Mouse (Mus musculus): ENCODE measurements at regions not wholly inside any gene's neighbourhood (a gene's known extent, or its start where the extent isn't known, plus 50 kb on each side); places are given as distances from the start of the nearest gene placed in this dataset.

DNA sequence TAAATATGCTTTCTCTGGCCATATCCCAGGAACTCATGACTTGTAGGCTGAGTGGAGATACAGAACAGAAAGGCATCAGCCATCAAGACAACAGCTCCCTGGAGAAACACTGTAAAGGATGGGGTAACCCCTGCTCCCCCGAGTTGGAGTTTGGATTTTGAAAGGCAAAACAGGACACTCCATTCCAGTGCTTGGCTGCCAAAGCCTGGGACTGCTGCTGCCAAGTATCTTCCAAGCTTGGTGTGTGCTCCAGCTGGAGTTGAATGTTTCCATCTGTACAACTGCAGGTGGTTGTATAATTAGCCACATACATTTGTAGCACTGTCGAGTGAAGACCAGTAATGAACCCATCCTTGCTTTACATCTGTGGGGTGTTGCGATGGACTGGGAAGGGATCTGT lies 62.1 kb downstream of the 4933412E24Rik start:
- 0 out of 2 replicates have a peak, but pooled peaks have one; percentile 13 for ATAC-seq (replicated peaks; ENCODE audit: insufficient number of reproducible peaks, low FRiP score, low TSS enrichment, poor library complexity, severe bottlenecking)

DNA sequence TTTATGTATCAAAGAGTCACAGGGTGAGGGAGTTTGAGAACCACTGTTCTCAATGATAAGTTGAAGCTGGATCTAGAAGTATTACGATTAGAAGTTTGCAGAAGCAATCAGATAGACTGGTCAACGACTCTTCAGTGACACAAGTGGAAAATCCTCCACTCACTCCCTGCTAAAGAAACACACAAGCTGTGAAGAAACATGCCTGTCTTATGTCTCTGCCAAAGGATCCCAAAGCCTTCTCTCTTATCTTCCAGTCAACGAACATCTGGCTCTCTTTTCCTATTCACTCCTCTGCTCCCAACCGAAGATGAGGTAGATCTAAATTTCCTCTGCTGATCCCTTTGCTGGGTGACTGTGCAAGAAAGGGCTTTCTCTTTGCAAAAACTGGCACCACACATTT lies 62.6 kb downstream of the 4933412E24Rik start:
- ATAC-seq (replicated peaks; ENCODE audit: insufficient number of reproducible peaks, low FRiP score, low TSS enrichment, poor library complexity, severe bottlenecking), result no peak

DNA sequence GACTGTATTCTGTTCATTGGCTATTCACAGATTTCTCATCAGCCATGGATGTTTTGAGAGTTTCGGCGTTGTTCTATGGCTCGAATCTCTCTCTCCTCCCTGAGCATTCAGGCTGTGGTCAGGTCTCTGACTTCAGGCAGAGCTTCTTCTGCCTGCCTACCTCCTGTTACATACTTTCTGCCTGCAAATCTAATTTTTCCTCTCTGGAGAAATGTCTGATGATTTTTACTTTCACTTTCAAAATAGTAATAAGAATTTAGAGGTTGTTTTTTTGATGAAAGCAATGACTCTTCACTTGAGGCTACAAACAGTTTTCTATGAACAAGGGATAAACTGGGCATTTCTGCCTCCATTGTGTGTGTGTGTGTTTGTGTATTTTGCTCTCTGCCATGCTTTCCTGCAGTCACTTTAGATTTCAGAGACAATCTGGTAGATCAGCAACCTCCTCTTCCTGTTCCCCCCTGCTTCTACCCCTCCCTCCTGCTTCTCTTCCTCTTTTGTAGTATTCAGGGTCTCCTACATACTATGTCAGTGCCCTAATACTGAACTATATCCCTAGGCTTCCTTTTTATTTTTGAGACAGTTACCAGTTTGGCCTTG lies 65.7 kb downstream of the 4933412E24Rik start:
- 0 out of 2 replicates have a peak, but pooled peaks have one; percentile 31 for ATAC-seq (replicated peaks; ENCODE audit: insufficient number of reproducible peaks, low FRiP score, low TSS enrichment, poor library complexity, severe bottlenecking)

DNA sequence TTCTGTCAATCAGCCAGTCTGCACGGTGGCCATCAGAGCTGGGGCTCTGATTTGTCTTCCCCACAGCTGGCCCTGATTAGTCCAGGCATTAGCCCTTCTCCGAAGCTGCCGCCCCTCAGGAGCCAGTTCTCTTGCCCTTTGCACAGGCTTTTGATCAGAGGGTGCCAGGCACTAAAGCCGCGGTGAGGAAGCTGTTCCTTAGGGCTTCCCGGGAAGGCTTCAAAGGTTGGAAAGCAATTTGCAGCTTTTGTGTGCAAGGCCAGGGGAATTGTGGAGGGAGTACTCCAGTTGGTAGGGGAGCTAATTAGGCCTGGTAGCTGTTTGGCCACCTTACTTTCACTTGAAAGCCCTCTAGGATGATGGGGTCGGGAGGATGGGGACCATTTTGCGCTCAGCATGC lies 71.2 kb downstream of the 4933412E24Rik start:
- no peak for ATAC-seq (replicated peaks; ENCODE audit: insufficient number of reproducible peaks, low FRiP score, low TSS enrichment, poor library complexity, severe bottlenecking)

DNA sequence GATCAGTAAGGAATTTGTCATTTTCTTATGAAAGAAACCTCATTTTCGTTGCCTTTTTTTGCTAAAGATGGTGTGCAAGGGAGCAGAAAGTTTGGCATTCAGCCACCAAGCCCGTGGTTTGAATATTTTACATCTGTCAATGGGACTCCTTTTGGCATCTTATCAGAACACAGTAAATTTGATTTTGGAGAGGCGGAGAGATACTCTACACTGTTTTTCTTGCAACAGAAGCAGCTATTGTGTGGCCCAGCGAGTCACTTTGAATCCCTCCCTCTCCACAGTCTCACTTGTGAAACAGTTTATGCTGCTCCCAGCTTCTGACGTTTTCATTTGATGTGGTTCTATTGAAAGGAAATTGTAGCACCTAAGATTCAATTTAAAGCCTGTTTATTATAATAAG lies 79.9 kb downstream of the 4933412E24Rik start:
- ATAC-seq (replicated peaks; ENCODE audit: insufficient number of reproducible peaks, low FRiP score, low TSS enrichment, poor library complexity, severe bottlenecking), result no peak

DNA sequence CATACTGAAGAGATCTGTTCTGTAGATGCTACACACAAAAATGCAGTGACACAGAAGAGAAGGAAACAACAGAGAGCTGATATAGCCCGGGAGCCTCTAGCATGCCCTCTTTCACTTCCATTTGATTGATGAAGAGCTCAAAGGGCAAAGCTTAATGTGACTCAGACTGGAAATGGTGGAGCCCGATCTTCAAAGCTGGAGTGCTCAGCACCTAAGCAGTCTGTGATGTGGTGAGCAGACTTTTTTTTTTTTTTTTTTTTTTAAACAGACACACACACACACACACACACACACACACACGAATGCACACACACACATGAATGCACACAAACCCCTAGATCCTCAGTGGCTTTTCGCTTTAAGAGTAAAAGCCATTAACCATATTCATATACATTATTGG lies 102.6 kb downstream of the 4933412E24Rik start:
- ATAC-seq (replicated peaks; ENCODE audit: insufficient number of reproducible peaks, low FRiP score, low TSS enrichment, poor library complexity, severe bottlenecking), result no peak

DNA sequence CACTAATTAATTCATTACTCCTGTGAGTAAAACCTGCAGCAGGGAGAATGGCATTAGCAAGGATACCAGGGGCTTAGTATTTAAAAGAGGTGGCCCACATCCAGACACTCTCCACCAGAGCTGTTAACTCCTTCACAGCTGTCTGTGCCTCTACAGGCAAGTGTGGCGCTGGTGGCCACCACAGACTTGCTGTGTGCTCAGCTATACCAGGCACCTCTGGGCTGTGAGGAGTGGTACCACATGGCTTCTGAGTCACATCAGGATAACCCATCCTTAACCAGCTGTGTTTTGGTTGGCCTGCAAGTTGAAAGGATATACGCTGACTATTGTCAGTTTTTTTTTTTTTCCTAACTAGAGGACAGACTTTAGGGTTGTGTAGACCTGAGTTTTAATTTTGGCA lies 108.1 kb downstream of the 4933412E24Rik start:
- no peak for ATAC-seq (replicated peaks; ENCODE audit: insufficient number of reproducible peaks, low FRiP score, low TSS enrichment, poor library complexity, severe bottlenecking)

DNA sequence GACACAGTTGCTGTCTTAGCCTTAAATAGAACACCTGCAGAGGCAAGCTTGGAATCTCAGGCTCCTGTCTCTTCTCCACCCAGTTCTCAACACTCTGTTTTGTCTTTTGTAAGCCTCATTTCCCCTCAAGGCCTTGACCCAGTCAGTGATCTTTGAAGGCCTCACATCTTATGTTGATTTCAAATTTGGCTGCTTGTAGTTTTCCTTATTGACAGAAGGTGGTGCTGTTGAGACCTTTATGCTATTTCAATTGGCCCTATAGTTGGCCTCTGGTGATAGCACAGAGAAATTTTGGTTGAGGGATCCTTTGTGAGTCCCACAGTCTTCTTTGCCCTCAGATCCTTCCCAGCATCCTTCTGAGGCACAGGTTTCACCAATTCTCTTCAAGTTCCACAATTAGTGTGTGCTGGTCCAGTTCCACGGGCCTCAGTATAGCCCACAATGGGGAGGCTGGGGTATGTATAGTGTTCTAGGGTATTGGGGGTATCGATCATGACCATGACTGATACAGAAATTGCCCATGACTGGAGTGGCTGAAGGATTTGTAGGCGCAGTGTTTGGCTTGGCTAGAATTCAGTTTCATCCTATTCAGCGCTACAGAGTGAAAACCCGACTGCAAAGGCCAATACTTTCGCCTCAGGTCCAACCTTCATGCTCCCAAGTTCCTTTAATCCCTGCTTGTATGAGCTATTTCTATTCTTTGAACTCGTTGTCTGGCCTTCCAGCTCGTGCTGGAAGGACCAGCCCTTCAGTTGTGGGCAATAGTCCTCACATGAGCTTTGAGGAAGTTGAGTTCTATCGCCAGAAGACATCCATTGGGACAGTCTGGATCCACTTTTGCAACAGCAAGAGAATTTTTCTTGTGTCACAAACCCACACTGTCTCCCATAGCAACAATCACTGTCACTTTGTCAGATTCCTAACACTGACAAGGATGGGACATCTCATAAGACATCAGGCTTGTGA lies 110.3 kb downstream of the 4933412E24Rik start:
- no peak; the same call in 1 of the 2 replicates for ATAC-seq (replicated peaks; ENCODE audit: insufficient number of reproducible peaks, low FRiP score, low TSS enrichment, poor library complexity, severe bottlenecking)

DNA sequence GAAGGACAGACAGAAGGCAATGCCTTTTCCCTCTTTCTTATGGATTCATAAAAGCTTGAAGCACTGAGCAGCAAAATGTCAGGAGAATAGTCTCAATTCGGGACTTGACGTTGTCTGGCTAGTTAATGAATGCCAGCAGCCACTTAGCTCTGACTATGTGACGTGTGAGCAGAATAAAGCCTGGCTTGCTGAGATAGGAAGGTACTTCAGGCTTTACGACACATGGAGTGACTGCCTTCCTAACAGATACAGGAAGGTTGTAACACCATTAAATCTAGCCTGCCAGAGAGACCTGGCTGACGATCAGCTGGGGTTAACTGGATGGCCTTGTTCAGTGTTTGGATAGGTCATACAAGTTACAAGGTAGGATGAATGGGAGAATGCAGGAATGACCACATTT lies 111.7 kb downstream of the 4933412E24Rik start:
- no peak for ATAC-seq (replicated peaks; ENCODE audit: insufficient number of reproducible peaks, low FRiP score, low TSS enrichment, poor library complexity, severe bottlenecking)

DNA sequence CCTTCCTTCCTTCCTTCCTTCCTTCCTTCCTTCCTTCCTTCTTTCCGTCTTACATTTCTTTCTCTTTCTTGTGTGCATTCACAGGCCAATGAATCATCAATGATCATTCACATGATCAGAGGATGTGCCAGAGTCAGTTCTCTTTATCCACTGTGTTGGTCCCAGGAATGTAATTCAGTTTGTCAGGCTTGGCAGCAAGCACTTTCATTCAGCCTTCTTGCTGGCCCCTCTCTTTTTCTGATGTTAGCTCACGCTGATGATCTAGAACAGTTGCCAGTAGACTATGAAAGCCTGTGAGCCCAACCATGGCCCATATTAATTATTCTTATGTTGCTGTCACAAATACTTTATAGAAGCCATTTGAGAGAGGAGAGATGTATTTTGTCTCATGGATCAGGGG lies 127.4 kb downstream of the 4933412E24Rik start:
- no peak for ATAC-seq (replicated peaks; ENCODE audit: insufficient number of reproducible peaks, low FRiP score, low TSS enrichment, poor library complexity, severe bottlenecking)

DNA sequence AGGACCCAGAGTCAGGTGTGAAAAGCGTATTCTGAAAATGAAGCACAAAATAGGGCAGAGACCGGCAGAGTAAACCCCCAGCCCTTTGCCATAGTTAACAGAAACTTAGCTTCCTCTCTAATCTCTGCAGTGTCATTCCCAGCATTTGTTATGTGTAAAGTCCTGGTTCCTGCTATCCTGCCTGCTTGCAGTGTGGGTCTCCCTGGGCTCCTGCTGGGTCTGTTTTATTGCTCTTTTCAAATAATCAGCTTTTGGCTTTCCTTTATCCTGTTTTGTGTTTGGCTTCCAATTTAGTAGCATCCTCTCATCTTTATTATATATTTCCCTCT lies 128.3 kb downstream of the 4933412E24Rik start:
- 0 out of 2 replicates have a peak, but pooled peaks have one; percentile 6 for ATAC-seq (replicated peaks; ENCODE audit: insufficient number of reproducible peaks, low FRiP score, low TSS enrichment, poor library complexity, severe bottlenecking)

DNA sequence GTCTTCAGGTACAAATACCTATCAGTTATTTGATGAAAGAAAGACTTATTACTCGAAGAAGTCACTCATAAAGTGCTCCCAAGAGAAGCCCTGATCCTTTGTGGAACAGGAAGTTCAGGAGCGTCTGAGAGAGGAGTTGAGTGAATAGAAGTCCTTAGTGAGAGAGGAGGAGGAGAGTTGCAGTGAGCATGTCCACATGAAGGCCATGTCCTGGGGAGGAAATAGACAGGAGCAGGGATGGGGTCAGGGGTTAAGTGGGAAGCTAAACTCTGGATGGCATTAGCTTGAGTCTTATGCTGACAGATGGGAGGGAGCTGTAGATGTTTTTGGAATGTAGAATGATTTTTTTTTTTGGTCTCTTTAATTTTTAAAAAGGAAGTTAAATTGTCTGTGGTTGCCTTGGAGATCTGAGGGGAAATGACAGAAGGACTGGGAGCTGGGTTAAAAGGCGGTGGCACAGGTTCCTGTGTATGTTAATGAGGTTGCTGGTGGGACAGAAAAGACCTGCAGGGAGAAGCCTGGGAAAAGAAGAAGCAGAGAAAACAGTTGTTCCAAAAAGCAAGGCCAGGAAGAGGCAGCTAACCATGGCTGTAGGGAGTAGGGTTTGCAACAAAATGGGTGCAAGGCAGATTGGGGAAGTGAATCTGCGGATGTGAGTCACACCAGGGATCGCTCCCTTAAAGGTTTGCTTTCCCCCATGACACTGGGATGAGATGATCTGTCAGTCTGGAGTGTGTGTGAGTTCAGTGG lies 128.9 kb downstream of the 4933412E24Rik start:
- ATAC-seq (replicated peaks; ENCODE audit: insufficient number of reproducible peaks, low FRiP score, low TSS enrichment, poor library complexity, severe bottlenecking), result peak; percentile 89

DNA sequence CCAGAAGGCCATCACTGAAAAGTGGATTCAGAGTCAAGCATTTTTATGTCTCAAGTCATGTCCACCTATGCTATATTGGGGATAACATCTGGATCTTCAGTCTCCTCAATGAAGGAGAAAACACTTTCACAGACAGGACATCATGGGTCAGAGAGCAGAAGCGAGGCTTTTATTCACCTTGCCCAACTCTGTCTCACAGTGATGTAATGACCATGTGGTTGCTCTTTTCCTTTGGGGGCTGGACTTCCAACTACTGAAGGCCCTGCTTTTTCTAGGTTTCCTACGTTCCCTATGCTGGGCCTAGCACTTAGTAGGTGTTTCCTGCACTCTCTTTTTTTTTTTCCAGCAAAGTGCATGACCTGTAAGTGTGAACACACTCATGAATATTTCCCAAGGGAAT lies 130.4 kb downstream of the 4933412E24Rik start:
- no peak for ATAC-seq (replicated peaks; ENCODE audit: insufficient number of reproducible peaks, low FRiP score, low TSS enrichment, poor library complexity, severe bottlenecking)

DNA sequence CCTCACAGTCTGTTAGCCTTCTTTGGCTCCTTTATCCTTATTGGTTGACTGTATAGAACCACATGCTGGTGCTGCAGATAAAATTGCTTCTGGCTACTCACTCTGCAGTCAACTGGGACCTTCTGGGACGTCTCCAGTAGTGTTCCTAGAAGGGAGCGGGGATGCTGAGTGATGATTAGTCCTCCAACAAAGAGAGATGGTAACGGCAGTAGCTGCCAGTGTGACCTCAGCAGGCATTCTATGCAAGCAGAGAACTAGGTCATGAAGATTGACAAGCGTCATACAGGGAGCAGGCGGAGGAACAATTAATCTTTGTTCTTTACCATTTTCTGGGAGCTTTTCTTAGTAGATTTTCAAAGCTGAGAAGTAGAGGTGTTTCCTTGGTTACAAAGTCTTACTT lies 134.0 kb downstream of the 4933412E24Rik start:
- ATAC-seq (replicated peaks; ENCODE audit: insufficient number of reproducible peaks, low FRiP score, low TSS enrichment, poor library complexity, severe bottlenecking), result no peak

DNA sequence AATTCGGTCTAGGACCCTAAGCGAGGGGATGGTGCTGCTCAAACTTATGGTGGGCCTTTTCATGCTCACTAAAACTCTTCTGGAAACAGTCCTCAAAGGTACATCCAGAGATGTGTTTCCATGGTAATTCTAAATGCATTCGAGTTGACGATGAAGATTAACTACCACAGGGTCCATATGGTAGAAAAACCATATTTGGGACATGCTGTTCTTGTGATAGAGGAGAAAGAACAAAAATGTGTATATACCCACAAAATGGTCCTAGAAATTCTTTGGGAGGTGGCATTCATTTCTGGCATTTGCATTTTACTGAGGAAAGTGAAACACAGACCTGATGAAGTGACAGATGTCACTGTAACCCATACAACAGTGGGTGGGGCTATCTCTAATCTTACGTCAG lies 136.0 kb downstream of the 4933412E24Rik start:
- no peak for ATAC-seq (replicated peaks; ENCODE audit: insufficient number of reproducible peaks, low FRiP score, low TSS enrichment, poor library complexity, severe bottlenecking)

DNA sequence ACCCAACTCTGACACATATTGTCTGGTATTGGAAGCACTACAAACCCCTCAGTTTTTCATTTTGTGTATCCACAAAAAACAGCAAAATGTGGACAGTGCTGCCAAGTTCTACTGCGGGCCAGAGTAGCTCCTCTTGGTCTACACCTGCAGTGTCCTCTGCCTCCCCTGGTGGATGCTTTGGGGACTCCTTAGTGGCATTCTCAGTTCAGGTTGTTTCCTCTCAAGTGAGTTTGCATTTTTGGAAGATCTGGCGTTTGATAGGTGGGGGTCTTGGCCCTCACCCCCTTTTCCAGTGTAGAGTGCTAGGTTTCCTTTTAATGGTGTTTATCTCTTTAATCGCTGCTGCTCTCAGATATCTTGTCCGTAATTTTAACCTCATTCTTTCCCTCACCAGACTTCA lies 137.1 kb downstream of the 4933412E24Rik start:
- no peak for ATAC-seq (replicated peaks; ENCODE audit: insufficient number of reproducible peaks, low FRiP score, low TSS enrichment, poor library complexity, severe bottlenecking)

DNA sequence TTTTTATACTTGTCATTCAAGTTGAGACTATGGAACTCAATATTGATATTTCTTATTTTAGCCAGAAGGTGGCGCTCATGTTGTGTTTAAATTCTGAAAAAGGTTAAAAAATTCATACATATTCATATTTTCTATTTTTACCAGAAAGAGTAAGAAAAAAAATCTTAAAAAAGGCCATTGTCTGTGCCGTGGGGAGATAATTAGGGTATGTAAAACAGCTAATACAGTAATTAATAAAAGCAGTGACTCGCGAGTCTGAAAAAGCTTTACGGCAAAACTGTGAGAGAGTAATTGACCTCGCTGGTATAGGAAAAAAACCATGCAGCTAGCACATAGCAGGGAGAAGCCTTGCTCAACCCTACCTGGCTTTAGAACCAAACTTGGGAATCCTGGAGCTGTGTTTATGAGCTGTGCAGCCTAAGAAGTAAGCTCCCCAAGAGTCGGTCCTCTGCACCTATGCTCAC lies 140.1 kb downstream of the 4933412E24Rik start:
- ATAC-seq (replicated peaks; ENCODE audit: insufficient number of reproducible peaks, low FRiP score, low TSS enrichment, poor library complexity, severe bottlenecking), result no peak

DNA sequence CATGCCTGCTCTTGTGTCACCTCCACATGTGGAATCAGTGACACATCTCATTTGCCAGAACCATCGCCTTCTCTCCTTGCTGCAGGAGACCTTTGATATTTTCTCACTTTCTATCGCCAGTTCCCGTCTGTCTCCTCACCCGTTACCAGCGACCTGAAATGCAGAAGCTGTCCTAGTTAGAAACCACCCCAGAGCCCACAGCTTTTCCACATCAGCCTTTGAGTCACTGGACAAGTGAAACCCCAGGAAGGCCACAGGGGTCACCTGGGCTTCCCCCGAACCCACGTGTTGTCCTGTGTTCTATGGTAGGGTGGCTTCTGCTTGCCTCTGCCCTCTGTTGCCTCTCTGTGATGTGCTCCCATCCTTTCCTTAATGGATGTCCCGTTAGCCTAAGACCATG lies 149.7 kb downstream of the 4933412E24Rik start:
- ATAC-seq (replicated peaks; ENCODE audit: insufficient number of reproducible peaks, low FRiP score, low TSS enrichment, poor library complexity, severe bottlenecking), result peak; percentile 53

DNA sequence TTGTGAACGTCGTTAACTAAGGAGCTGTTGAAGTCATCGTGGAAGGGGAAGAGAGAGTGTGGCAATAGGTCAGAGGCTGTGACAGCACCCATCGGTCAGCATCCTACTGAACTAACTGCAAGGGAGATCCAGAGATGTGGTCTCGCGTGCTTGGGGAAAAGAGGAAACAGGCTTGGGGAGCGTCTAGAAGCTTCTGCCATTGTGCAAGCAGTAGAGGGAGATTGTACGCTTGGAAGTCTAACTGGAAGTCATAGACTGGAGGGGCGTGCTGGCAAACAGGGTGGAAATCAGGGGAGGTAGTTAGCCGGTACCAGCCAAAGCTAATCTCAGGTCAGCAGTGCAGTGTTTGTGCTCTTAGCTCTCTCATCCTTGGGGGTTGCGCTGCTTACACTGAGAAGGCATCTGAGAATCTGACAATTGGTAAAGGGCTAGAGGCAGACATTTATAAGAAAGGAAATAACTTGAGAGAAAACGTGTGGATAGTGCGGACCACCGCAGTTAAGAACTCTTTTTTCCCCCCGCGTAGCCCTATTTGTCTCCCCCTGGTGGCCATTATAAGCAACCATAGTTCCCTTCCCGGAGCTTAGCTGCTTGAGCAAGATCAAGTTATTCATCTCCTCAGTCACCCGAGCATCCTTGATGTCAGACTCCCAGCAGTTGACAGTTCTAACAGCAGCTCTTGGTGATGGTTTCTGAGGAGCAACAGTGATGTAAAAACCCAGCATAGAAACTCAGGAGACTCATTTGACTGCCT lies 151.5 kb downstream of the 4933412E24Rik start:
- ATAC-seq (replicated peaks; ENCODE audit: insufficient number of reproducible peaks, low FRiP score, low TSS enrichment, poor library complexity, severe bottlenecking), result peak; percentile 77
